Mouse (Mus musculus) embryo, embryonic 10 days (tissue): ENCODE measurements around the gene Gm45716.

ENCODE experiments used
- DNase-seq: peaks from one replicate; pipeline ENCODE4 v3.0.0-alpha.2; 2015; ENCODE audit warnings: low spot score

Gm45716 gene

GRCm38 (mm10) chr11:90284079-90284478, 96.6 kb downstream of the Gm45716 start:
- DNase-seq, result no peak

- DNase-seq, result no peak
Observed at GRCm38 (mm10) chr11:90284623-90285022, 97.1 kb downstream of the Gm45716 start.

- DNase-seq, result no peak
Observed at GRCm38 (mm10) chr11:90286550-90287154, 99.2 kb downstream of the Gm45716 start.

- no peak for DNase-seq
Observed at GRCm38 (mm10) chr11:90291156-90291555, 103.7 kb downstream of the Gm45716 start.

- DNase-seq, result no peak
Observed at GRCm38 (mm10) chr11:90292766-90293165, 105.3 kb downstream of the Gm45716 start.

- DNase-seq, result no peak
Observed at GRCm38 (mm10) chr11:90294622-90295021, 107.1 kb downstream of the Gm45716 start.
